Mouse (Mus musculus) E14TG2a.4 (cell line): ENCODE data around the gene Sdhd.
A peak's percentile ranks its signal among the peaks of the same experiment; 100 is the strongest.

ENCODE experiments used
- H3K27me3 ChIP-seq: 2 replicates; pipeline ENCODE4 v1.6.1; 2014; ENCODE audit warnings: low read length, control low read depth; ENCODE audit not compliant: insufficient read depth
- H3K36me3 ChIP-seq: 2 replicates; pipeline ENCODE4 v1.6.1; 2014; ENCODE audit warnings: low read length, control low read depth; ENCODE audit not compliant: insufficient read depth
- H3K4me1 ChIP-seq: replicated peaks from 2 replicates; pipeline ENCODE4 v1.6.1; 2014; ENCODE audit warnings: low read depth, low read length, control low read depth
- H3K4me3 ChIP-seq: replicated peaks from 2 replicates; pipeline ENCODE4 v1.5.1; 2014; ENCODE audit warnings: mild to moderate bottlenecking, low read length
- H3K9me3 ChIP-seq: 2 replicates; pipeline ENCODE4 v1.6.1; 2014; ENCODE audit warnings: low read length, control low read depth
- CTCF ChIP-seq: conservative IDR thresholded peaks from 2 replicates; pipeline ENCODE4 v1.5.1; 2014; ENCODE audit warnings: low read length
- NANOG ChIP-seq: IDR thresholded peaks from 2 replicates; pipeline ENCODE4 v1.6.1; 2014; ENCODE audit warnings: borderline replicate concordance, low read length, mixed read lengths
- POU5F1 ChIP-seq: IDR thresholded peaks from 2 replicates; pipeline ENCODE4 v1.6.1; 2014; ENCODE audit warnings: low read length, borderline replicate concordance

The Sdhd gene

DNA sequence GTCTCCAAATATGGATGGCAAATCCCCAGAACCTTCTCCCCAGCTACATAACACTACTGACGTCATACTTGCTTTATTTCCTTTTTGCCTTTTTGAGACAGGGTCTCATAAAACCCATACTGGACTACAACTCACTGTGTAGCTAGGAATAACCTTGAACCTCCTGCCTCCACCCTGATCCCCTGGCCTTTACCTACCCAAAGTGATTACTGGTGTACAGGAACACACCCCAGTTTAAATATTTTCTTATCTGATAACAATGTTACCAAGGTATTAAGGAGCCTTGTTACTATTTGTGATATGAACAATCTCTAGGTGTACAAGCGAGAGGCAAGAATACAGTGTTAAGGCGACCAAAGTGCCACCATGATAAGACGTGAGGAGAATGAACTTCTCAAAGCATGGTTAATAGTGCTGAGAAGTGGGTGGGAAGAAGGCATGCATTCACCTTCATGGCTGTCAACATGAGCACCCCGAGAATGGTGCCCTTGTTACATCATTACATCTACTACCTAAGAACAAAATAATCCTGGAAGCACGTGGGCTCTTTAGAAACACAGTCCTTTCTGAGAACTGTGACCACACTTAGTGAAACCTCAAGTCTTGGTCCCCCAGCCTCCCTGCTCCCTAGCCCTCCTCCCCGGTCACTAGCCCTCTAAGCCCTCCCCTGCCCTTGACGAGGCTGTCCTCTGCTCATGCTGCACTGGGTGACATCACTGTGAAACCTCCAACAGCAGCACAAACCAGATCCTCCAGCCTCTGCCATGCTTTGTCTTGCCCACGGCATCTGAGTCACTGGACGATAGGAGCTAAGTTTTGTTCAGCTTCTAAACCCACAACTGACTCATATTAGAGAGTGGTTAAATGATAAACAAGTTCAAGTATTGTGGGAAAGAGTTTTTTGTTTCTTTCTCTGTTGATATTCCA lies 33.8 kb downstream of the Sdhd start:
- no peaks in the 10 kb centered on the region for H3K4me1 ChIP-seq
- TF ChIP-seq NANOG (no peak), CTCF (no peak), POU5F1 (no peak)
- H3K4me3 ChIP-seq: no peak overlapping the region
- no peaks in the 10 kb centered on the region for H3K9me3 ChIP-seq
- H3K36me3 ChIP-seq: no peaks in the 10 kb centered on the region
- peaks cover 16% of the 10 kb centered on the region for H3K27me3 ChIP-seq

DNA sequence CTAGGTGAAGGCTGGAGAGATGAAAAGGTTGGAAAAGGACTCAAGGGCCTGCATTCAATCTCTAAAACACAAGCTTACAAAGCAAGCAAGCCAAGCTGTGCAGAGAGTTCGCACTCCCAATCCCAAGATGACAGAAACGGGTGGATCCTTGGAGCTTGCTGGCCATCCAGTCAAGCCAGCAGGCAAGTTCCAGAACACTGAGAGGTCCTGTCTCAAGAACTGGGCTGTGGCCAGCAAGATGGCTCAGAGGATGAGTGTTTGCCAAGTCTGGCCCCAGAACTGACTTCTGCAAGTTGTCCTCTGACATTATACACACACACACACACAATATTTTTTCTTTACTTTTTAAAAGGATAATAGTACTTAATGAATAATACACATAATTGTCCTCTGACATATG lies 35.7 kb downstream of the Sdhd start:
- H3K9me3 ChIP-seq: no peaks in the 10 kb centered on the region

DNA sequence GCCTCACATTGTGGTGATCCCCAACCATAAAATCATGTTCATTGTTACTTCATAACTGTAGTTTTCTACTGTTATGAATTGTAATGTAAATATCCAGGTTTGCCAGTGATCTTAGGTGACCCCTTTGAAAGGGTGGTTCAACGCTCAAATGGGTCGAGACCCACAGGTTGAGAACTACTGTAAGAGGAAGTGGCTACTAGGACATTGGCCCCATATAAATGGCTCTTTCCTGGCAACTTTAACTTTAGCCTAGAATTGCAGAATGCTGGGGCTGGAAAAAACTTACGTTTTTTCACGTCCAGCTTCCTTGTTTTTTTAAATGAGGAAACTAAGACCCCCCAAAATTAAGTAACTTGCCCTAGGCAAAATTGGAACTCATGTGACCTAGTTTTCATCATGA lies 36.2 kb downstream of the Sdhd start:
- Histone ChIP-seq H3K36me3 (no peaks in the 10 kb centered on the region), H3K4me3 (no peak overlapping the region)

More for the DNA sequence above, 35.7 kb downstream of the Sdhd start:
- Histone ChIP-seq H3K4me1 (no peaks in the 10 kb centered on the region), H3K4me3 (no peak overlapping the region), H3K36me3 (no peaks in the 10 kb centered on the region), H3K27me3 (peaks cover 10% of the 10 kb centered on the region; the same call in 1 of the 2 replicates)
- TF ChIP-seq CTCF: no peak
- TF ChIP-seq POU5F1: no peak
- no peak for TF ChIP-seq NANOG

DNA sequence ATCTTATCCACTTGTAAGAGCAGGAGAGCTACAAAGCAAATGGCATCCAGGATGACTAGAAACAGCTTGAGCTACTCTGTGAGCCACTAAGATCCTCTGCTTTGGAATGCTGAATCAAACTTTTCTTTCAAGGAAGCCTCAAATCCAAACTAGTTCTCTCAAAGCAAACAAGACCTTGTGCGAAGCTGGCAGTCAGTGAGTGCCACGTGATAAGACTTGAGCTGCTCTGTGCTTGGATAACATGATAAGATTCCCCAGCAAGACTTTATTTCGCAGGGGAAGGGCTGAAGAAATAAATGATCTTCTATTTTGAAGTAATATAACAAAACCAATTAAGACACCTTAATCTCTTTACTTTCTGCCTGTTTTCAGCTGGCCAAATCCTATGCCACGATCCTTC lies 37.7 kb downstream of the Sdhd start:
- TF ChIP-seq POU5F1 (no peak), CTCF (no peak), NANOG (no peak)
- no peaks in the 10 kb centered on the region for H3K36me3 ChIP-seq
- H3K27me3 ChIP-seq: peaks cover 22% of the 10 kb centered on the region
- no peak overlapping the region for H3K4me3 ChIP-seq
- peaks cover 7% of the 10 kb centered on the region for H3K9me3 ChIP-seq
- H3K4me1 ChIP-seq: no peaks in the 10 kb centered on the region

More for the DNA sequence above, 36.2 kb downstream of the Sdhd start:
- Histone ChIP-seq H3K9me3 (no peaks in the 10 kb centered on the region), H3K27me3 (peaks cover 10% of the 10 kb centered on the region; the same call in 1 of the 2 replicates), H3K4me1 (no peaks in the 10 kb centered on the region)
- TF ChIP-seq POU5F1 (no peak), NANOG (no peak), CTCF (no peak)

DNA sequence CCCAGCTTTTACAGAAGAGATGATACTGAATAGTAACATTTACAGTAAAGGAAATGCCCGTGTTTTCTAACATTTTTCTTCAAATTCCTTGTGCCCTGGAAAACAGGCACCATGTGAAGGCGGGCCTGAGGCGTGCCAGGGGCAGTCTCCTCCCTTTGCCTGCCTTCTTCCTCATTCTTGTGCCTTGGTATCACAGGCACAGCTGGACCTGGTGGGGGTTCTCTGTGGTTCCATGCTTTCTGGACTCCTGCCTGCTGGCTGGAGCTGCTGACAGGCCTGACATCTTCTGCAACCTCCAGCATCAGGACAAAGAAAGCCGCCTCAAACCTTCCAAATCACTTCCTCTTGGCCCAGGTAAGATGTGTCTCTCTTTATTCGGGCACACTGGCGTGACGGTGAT lies 38.4 kb downstream of the Sdhd start:
- Histone ChIP-seq H3K4me1 (no peaks in the 10 kb centered on the region), H3K9me3 (peaks cover 7% of the 10 kb centered on the region), H3K4me3 (no peak overlapping the region), H3K36me3 (no peaks in the 10 kb centered on the region), H3K27me3 (peaks cover 26% of the 10 kb centered on the region)
- TF ChIP-seq POU5F1 (no peak), CTCF (no peak), NANOG (no peak)

DNA sequence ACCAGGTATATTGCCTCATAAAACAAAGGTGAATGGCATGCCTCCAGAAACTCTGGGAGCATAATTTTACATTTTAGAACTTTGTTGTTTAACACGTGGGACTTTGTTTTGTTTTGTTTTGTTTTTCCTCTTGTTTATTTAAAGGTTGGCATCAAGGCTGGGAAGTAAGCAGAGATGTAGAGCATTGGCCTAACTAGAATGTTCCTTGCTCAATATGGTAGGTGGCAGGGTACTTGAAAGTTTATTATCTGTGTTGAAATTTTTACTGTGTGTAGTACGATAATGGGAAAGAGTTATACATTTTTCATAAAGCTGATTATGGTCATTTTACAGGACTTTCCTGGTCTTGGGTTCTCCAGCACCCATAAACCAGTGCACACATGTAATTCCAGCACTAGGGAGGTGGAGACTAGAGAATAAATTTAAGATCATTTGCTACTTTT lies 41.7 kb downstream of the Sdhd start:
- H3K36me3 ChIP-seq: no peaks in the 10 kb centered on the region
- TF ChIP-seq POU5F1 (no peak), CTCF (no peak), NANOG (no peak)
- H3K4me1 ChIP-seq: no peaks in the 10 kb centered on the region
- H3K9me3 ChIP-seq: peaks cover 7% of the 10 kb centered on the region
- peaks cover 32% of the 10 kb centered on the region for H3K27me3 ChIP-seq
- H3K4me3 ChIP-seq: no peak overlapping the region

DNA sequence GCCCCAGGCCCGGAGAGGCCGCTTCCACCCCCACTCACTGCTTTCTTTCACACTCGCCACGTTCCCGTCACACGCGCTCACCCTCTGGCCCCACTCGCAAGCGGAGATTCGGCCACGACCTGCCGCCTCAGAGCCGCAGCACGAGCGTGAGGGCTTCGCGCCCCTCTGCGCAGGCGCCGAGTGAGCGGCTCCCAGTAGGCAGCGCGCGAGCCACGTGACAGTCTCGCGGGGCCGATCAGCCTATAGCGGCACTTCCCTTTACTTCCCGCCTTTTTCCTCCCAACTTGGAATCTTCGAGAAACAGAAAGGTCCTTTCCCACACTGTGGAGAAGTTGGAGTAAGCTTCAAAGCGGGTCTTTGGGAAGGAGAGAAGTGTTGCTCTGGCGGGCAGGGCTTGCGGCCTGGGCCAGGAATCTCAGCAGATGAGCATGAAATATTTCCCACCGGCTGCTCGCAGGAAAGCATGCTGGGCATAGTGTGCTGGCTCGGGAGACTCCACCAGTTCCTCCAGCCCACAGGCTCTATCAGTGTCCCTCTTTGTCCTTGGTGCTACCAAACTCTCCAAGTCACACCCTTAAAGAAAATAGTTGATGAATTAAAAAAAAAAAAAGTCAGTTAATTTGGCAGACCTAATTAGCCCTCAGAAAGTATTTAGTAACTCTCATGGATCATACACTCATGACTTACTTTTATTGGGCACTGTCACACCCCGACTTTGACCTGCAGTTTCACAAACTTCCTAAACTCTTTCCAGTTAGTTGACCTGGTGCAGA lies 42.3 kb downstream of the Sdhd start, which contains the start of gene Tex12:
TSS of gene Tex12 (minus strand) at position 181 of the 773 bp plus-strand sequence.
- peaks cover 32% of the 10 kb centered on the region for H3K27me3 ChIP-seq
- no peak for TF ChIP-seq NANOG
- TF ChIP-seq POU5F1: no peak
- TF ChIP-seq CTCF: no peak

DNA sequence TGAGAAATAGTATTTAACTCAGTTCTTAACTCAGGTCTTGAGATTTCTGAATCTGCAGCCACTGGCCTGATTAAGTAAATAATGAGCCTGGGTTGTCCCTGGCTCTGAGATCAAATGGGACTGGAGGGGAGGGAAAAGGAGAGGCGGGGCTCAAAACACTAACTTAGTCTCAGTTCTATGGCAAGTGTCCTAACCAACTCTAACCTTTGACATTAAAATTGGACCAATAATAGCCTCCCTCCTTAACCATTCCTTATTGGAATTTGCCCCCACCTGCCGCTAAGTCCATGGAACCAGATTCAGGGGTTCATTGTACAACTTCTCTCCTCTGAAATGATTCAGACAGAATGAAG lies 48.5 kb downstream of the Sdhd start, which contains the start of gene Bco2:
TSS of gene Bco2 (minus strand) at position 88 of the 353 bp plus-strand sequence.
- Histone ChIP-seq H3K27me3 (peaks cover 6% of the 10 kb centered on the region), H3K36me3 (no peaks in the 10 kb centered on the region), H3K9me3 (no peaks in the 10 kb centered on the region), H3K4me1 (peaks cover 22% of the 10 kb centered on the region), H3K4me3 (peak within 1 kb of the TSS; percentile 56)
- TF ChIP-seq CTCF (no peak), NANOG (no peak), POU5F1 (no peak)

More for the DNA sequence above, 42.3 kb downstream of the Sdhd start, which contains the start of gene Tex12:
- Histone ChIP-seq H3K36me3 (no peaks in the 10 kb centered on the region), H3K4me1 (no peaks in the 10 kb centered on the region), H3K4me3 (peak within 1 kb of the TSS; percentile 51; the same call in 1 of the 2 replicates), H3K9me3 (peaks cover 7% of the 10 kb centered on the region)
